Mouse (Mus musculus) stomach, postnatal 0 days (tissue): ENCODE measurements around the gene Asphd1.

Experiments used
- CTCF ChIP-seq: IDR thresholded peaks from 2 replicates; pipeline ENCODE4 v1.5.1; 2016; ENCODE audit warnings: antibody characterized with exemption, low read depth, mild to moderate bottlenecking, moderate library complexity
- EP300 ChIP-seq: optimal IDR thresholded peaks from 2 replicates; pipeline ENCODE3; 2016; ENCODE audit warnings: antibody characterized with exemption

DNA sequence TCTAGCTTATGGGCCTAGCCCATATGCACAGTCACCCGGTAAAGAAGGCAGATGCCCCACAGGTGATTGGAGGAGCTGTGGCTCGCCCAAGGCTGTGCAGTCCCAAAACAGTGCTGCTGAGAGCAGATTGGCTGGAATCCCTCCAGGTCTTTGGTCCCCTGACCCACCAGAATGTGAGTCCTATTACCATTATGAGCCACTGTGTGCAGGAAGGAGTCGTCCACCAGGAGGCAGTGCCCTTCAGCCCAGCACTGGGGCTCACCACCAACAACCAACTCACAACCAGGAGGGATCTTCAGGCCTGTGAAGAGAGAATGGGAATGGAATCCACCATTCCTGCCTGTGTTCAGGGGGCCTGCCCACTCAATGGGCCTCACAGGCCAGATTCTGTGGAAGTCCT is 2.9 kb downstream of the Asphd1 start:
- TF ChIP-seq CTCF (peak; percentile 82), EP300 (no peak)
